Mouse (Mus musculus) embryonic fibroblast, embryonic 13.5 days (primary cell): ENCODE data around the gene Slc9a1.

Source experiments
- CTCF ChIP-seq: IDR thresholded peaks from 2 replicates; pipeline ENCODE4 v1.5.1; 2011; ENCODE audit warnings: mild to moderate bottlenecking, control low read depth, low read length, moderate library complexity, borderline replicate concordance; ENCODE audit not compliant: insufficient read depth
- POLR2A ChIP-seq: IDR thresholded peaks from 2 replicates; pipeline ENCODE4 v1.6.1; 2011; ENCODE audit warnings: low read depth, mild to moderate bottlenecking, control low read depth, low read length, moderate library complexity

- TF ChIP-seq POLR2A (no peak), CTCF (no peak)
Measured at GRCm38 (mm10) chr4:133445727-133446126, 76.2 kb downstream of the Slc9a1 start.
